Mouse (Mus musculus): Measurements from ENCODE around the gene Ptprr.

DNA sequence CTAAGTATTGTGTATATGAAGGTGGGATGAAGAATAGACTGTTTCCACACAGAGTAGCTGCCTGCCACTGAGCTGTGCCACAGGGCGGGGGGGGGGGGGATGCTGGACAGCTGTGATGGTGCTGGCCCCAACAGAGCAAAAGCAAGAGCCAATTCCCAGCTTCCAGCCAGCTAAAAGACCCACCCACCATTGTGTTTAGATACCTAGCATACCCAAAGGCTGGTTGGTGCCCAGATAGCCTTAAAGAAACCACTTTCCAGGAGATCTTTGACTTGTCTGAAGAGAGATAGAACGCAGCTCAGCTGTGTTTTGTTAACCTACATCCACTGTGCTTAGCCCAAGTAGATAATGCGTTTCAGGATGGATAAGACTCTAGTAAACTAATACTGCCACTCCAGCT, 254.1 kb downstream of the Ptprr start:
- TF ChIP-seq CTCF (IDR thresholded peaks at IDR 0.05; ENCODE audit: borderline replicate concordance, insufficient read depth, low read depth, low read length) = no peak
- TF ChIP-seq POLR2A (IDR thresholded peaks at IDR 0.05; ENCODE audit: borderline replicate concordance, insufficient read depth, low read length) = no peak
